Mouse (Mus musculus) right cerebral cortex, postnatal 25 days (tissue): Measurements from ENCODE around the gene Stra6l.

Source experiments
- DNase-seq: peaks from one replicate; pipeline ENCODE4 v3.0.0; 2022

Gene Stra6l

DNA sequence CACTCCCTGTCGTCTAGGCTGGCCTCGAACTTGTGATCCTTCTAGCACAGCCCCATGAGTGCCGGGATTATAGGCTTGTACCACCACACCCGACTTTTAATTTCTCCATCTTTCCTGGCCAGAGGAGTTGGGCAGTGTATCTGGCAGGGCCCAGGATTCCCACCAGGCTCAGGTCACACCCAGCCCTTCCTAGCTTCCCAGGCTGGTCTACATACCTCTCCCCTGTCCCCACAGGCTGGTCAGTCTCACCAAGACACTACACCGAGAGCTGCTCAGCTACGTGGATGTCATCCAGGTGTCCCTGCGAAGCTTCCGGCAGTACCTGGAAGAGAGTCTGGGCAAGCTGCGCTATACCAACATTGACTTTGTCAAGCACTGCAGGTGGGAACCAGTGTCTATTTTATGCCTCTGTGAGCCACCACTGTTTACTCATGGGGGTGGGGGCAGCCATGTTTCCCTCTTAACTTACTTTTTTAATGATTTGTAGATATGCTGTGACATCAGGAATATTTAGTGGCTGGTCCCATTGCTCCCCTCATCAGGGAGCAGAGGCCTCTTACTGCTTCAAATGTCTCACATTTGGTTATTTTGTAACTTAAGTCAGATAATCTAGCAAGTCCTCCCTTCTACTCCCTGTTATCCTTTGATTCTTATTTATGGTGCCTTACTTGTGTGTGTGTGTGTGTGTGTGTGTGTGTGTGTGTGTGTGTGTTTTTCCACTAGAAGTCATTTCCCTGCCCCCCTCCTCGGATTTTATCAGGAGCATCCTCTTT is 73.4 kb downstream of the Stra6l start:
- no peak for DNase-seq

DNA sequence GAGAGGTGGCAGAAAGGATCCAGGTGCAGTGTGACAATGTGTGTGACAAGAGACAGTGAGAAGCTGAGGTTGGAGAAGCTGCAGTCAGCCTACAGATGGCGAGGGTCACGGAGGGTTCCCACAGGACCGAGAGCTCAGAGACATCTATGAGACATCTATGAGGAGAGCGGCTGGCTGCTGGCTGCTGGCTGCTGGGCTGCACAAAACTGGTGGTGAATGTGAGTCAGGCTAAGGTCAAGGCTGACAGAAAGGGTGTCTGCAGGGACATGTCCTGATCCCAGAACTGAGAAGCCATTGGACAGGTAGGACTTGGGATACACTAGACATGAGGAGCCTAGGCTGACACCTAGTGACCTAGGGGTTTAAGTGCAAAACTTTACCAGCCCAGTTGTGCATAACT is 75.5 kb downstream of the Stra6l start:
- DNase-seq = no peak

DNA sequence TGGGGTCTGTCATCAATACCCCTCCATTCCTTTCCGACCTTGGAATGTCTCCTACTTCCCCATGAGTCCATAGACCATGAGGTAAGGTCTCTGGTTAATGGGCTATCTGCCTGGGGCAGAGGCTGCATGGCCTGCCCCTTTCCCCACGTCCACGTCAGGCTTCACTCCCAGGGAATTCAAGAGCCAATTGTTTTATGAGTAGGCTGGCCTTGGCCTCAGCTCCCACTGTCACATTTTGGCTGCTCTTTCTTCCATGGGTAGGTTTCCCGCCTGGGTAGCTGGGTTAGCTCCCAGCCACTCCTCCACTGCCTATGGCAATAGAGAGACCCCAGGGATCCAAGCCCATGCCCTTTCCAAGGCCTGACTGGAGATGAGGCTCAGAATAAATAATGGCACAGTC is 80.1 kb downstream of the Stra6l start:
- no peak for DNase-seq
